Mouse (Mus musculus): ENCODE results near the gene Hspa2. TPM values are rescaled to one million over a fixed set of nuclear protein-coding genes. Genes with fewer than 3 reads are reported as not detected.
"Not testable (repeated sequence)": the region's sequence is repeated elsewhere in the genome, so short reads cannot be mapped to it uniquely, and the experiment has no call there.

Gene Hspa2
- polyA plus RNA-seq, 1 experiment from 2014 or later: 7.7 TPM

- H3K27ac ChIP-seq (ENCODE audit: low read depth, low read length): no peak overlapping the region
- 0 out of 2 replicates have a peak, but pooled peaks have one; percentile 17 for ATAC-seq (ENCODE audit: low FRiP score, low TSS enrichment)
- H3K4me3 ChIP-seq (ENCODE audit: low read length): peak overlapping the region; percentile 42; the same call in 1 of the 2 replicates
- 36% methylated on average over 8 of the region's 8 CpGs for whole genome bisulfite sequencing
- 0 out of 2 replicates have a peak, but pooled peaks cover 2% of the 10 kb centered on the region for H3K4me1 ChIP-seq (ENCODE audit: control insufficient read depth, insufficient read depth, low read length)
- H3K9ac ChIP-seq (ENCODE audit: low read depth, low read length): no peak overlapping the region
- no peaks in the 10 kb centered on the region for H3K36me3 ChIP-seq (ENCODE audit: control insufficient read depth, insufficient read depth, low read length)
- peaks cover 3% of the 10 kb centered on the region; the same call in 1 of the 2 replicates for H3K27me3 ChIP-seq (ENCODE audit: control insufficient read depth, insufficient read depth, low read length)
- H3K4me2 ChIP-seq (replicated peaks; ENCODE audit: low read depth, low read length): peak overlapping the region; percentile 78
- no peaks in the 10 kb centered on the region for H3K9me3 ChIP-seq (ENCODE audit: control insufficient read depth, low read length)
Measured at GRCm38 (mm10) chr12:76435549-76435948, 31.6 kb downstream of the Hspa2 start.

DNA sequence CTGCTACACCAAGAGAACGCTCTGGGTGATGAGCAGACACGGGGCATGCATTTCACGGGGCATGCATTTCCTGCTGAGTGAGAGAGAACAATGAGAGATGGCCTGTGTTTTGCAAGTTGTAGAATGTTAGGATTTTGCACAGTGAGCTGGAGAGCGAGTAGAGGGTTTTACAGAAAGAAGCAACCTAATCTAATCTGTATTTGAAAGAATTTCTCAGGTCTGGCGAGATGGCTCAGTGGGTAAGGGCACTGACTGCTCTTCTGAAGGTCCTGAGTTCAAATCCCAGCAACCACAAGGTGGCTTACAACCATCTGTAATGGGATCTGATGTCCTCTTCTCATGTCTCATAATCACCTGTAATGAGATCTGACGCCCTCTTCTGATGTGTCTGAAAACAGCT is 39.5 kb downstream of the Hspa2 start:
- WGBS: 87% methylated on average over 6 of the region's 6 CpGs
- not testable (repeated sequence) for H3K4me3 ChIP-seq (ENCODE audit: low read length); H3K36me3 ChIP-seq (ENCODE audit: control insufficient read depth, insufficient read depth, low read length); H3K9me3 ChIP-seq (ENCODE audit: control insufficient read depth, low read length); ATAC-seq (ENCODE audit: low FRiP score, low TSS enrichment); H3K9ac ChIP-seq (ENCODE audit: low read depth, low read length); H3K27ac ChIP-seq (ENCODE audit: low read depth, low read length); H3K4me2 ChIP-seq (replicated peaks; ENCODE audit: low read depth, low read length); H3K4me1 ChIP-seq (ENCODE audit: control insufficient read depth, insufficient read depth, low read length); H3K27me3 ChIP-seq (ENCODE audit: control insufficient read depth, insufficient read depth, low read length)

DNA sequence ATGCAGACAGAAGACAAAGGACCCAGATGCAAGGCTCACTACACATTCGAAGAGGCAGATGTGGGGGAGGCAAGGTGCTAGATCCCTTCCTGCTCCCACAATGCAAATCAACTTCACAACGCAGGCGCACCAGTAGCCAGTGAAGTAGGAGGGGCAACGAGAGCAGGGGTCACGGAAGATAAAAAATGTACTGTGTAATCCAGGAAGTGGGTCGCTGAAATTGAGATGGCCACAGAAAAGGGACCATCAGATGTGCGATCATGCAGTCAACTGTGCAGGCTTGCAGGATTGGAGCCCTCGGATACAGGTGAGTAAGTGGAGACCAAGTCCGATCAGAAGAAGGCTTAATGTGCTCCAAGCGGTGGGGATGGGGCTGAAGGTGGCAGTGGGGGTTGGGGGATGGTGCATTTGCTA is 40.4 kb downstream of the Hspa2 start:
- Histone ChIP-seq H3K4me3 (ENCODE audit: low read length) (peak overlapping the region; percentile 12), H3K4me1 (ENCODE audit: control insufficient read depth, insufficient read depth, low read length) (peaks cover 4% of the 10 kb centered on the region; the same call in 1 of the 2 replicates), H3K4me2 (replicated peaks; ENCODE audit: low read depth, low read length) (no peak overlapping the region; the same call in 1 of the 2 replicates), H3K9ac (ENCODE audit: low read depth, low read length) (no peak overlapping the region), H3K27ac (ENCODE audit: low read depth, low read length) (0 out of 2 replicates have a peak overlapping the region, but pooled peaks have one; percentile 44), H3K27me3 (ENCODE audit: control insufficient read depth, insufficient read depth, low read length) (no peaks in the 10 kb centered on the region), H3K36me3 (ENCODE audit: control insufficient read depth, insufficient read depth, low read length) (no peaks in the 10 kb centered on the region), H3K9me3 (ENCODE audit: control insufficient read depth, low read length) (no peaks in the 10 kb centered on the region)
- ATAC-seq (ENCODE audit: low FRiP score, low TSS enrichment): peak; percentile 58
- 32% methylated on average over 10 of the region's 10 CpGs for WGBS

DNA sequence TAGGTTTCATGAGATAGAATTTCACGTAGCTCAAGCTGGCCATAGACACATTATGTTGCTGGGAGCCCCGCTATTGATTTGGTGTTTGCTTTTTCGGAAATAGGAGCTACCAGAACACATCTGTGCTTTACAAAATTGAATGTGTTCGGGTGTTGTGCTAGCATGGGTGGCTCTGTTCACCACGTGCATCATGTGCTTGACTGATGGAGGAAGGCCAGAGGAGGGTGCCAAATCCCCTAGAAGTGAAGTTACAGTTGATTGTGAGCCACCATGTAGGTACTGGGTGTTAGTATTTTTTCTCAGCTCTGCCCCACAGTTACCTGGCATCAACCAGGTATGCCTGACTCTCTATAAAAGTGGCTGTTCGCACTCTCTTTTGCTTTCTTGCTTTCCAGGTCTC is 40.9 kb downstream of the Hspa2 start:
- H3K9ac ChIP-seq (ENCODE audit: low read depth, low read length): no peak overlapping the region
- no peak overlapping the region for H3K27ac ChIP-seq (ENCODE audit: low read depth, low read length)
- H3K4me2 ChIP-seq (replicated peaks; ENCODE audit: low read depth, low read length): peak overlapping the region; percentile 0
- peak overlapping the region; percentile 12 for H3K4me3 ChIP-seq (ENCODE audit: low read length)
- ATAC-seq (ENCODE audit: low FRiP score, low TSS enrichment): no peak; the same call in 1 of the 2 replicates
- H3K36me3 ChIP-seq (ENCODE audit: control insufficient read depth, insufficient read depth, low read length): no peaks in the 10 kb centered on the region
- no peaks in the 10 kb centered on the region for H3K27me3 ChIP-seq (ENCODE audit: control insufficient read depth, insufficient read depth, low read length)
- no peaks in the 10 kb centered on the region for H3K9me3 ChIP-seq (ENCODE audit: control insufficient read depth, low read length)
- peaks cover 4% of the 10 kb centered on the region; the same call in 1 of the 2 replicates for H3K4me1 ChIP-seq (ENCODE audit: control insufficient read depth, insufficient read depth, low read length)
- 86% methylated on average over 6 of the region's 6 CpGs for WGBS

- no peak; the same call in 1 of the 2 replicates for ATAC-seq (ENCODE audit: low FRiP score, low TSS enrichment)
- no peak overlapping the region for H3K4me2 ChIP-seq (replicated peaks; ENCODE audit: low read depth, low read length)
- H3K4me1 ChIP-seq (ENCODE audit: control insufficient read depth, insufficient read depth, low read length): peaks cover 4% of the 10 kb centered on the region; the same call in 1 of the 2 replicates
- H3K27ac ChIP-seq (ENCODE audit: low read depth, low read length): peak overlapping the region; percentile 67; the same call in 1 of the 2 replicates
- no peak overlapping the region for H3K9ac ChIP-seq (ENCODE audit: low read depth, low read length)
- H3K36me3 ChIP-seq (ENCODE audit: control insufficient read depth, insufficient read depth, low read length): no peaks in the 10 kb centered on the region
- no peaks in the 10 kb centered on the region for H3K9me3 ChIP-seq (ENCODE audit: control insufficient read depth, low read length)
- H3K4me3 ChIP-seq (ENCODE audit: low read length): no peak overlapping the region
- no peaks in the 10 kb centered on the region for H3K27me3 ChIP-seq (ENCODE audit: control insufficient read depth, insufficient read depth, low read length)
- 45% methylated on average over 11 of the region's 11 CpGs for WGBS
Measured at GRCm38 (mm10) chr12:76446201-76446600, 42.2 kb downstream of the Hspa2 start.

GRCm38 (mm10) chr12:76448127-76448526 is 44.2 kb downstream of the Hspa2 start:
- H3K27ac ChIP-seq (ENCODE audit: low read depth, low read length): no peak overlapping the region

DNA sequence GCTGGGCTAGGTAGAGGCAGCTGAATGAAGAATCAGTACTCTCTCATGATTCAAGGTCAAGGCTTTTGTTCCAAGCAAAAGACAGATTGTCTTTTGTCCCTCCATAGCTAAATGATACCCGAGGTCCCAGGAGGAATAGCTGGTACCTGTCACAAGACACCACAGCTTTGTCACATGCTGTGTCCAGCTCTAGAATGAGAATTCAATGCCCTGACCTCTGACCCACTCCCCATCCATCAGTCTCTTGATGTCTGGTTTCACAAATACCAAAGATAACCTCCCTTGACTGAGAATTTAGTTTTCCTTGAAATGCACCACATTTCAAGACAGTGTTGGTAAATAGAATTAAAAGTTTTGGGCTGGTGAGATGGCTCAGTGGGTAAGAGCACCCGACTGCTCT is 48.2 kb downstream of the Hspa2 start:
- Histone ChIP-seq H3K27ac (ENCODE audit: low read depth, low read length) (no peak overlapping the region), H3K9ac (ENCODE audit: low read depth, low read length) (no peak overlapping the region), H3K9me3 (ENCODE audit: control insufficient read depth, low read length) (no peaks in the 10 kb centered on the region), H3K36me3 (ENCODE audit: control insufficient read depth, insufficient read depth, low read length) (no peaks in the 10 kb centered on the region), H3K4me1 (ENCODE audit: control insufficient read depth, insufficient read depth, low read length) (no peaks in the 10 kb centered on the region), H3K4me3 (ENCODE audit: low read length) (no peak overlapping the region), H3K4me2 (replicated peaks; ENCODE audit: low read depth, low read length) (no peak overlapping the region), H3K27me3 (ENCODE audit: control insufficient read depth, insufficient read depth, low read length) (no peaks in the 10 kb centered on the region)
- 50% methylated on average over 2 of the region's 2 CpGs for WGBS
- no peak for ATAC-seq (ENCODE audit: low FRiP score, low TSS enrichment)

More at GRCm38 (mm10) chr12:76448127-76448526, 44.2 kb downstream of the Hspa2 start:
- H3K4me2 ChIP-seq (replicated peaks; ENCODE audit: low read depth, low read length): no peak overlapping the region
- no peak for ATAC-seq (ENCODE audit: low FRiP score, low TSS enrichment)
- H3K4me3 ChIP-seq (ENCODE audit: low read length): no peak overlapping the region
- H3K27me3 ChIP-seq (ENCODE audit: control insufficient read depth, insufficient read depth, low read length): no peaks in the 10 kb centered on the region
- no peaks in the 10 kb centered on the region for H3K36me3 ChIP-seq (ENCODE audit: control insufficient read depth, insufficient read depth, low read length)
- H3K9ac ChIP-seq (ENCODE audit: low read depth, low read length): no peak overlapping the region
- 85% methylated on average over 6 of the region's 6 CpGs for WGBS
- H3K9me3 ChIP-seq (ENCODE audit: control insufficient read depth, low read length): no peaks in the 10 kb centered on the region
- peaks cover 4% of the 10 kb centered on the region; the same call in 1 of the 2 replicates for H3K4me1 ChIP-seq (ENCODE audit: control insufficient read depth, insufficient read depth, low read length)

Other genes starting within 250 kb of the Hspa2 start
- 0.39 and 0.57 TPM in 2 replicates for gene Esr2, start 226.9 kb upstream of the Hspa2 start, polyA plus RNA-seq (2014; fragmentation: Nextera tagmentation; extraction: Ambion mirVana)
- not detected in 2 replicates for gene Tex21, start 157.4 kb upstream of the Hspa2 start, polyA plus RNA-seq (2014; fragmentation: Nextera tagmentation; extraction: Ambion mirVana)
- 58.1 and 102 TPM in 2 replicates for gene Mthfd1, start 148.9 kb upstream of the Hspa2 start, polyA plus RNA-seq (2014; fragmentation: Nextera tagmentation; extraction: Ambion mirVana)
- gene Akap5, start 79.3 kb upstream of the Hspa2 start, polyA plus RNA-seq (2014; fragmentation: Nextera tagmentation; extraction: Ambion mirVana): 0.96 and 1.7 TPM in 2 replicates
- 19.9 and 20.5 TPM in 2 replicates for gene Zbtb25, start 34.6 kb upstream of the Hspa2 start, polyA plus RNA-seq (2014; fragmentation: Nextera tagmentation; extraction: Ambion mirVana)
- 8.3 and 12.5 TPM in 2 replicates for gene Zbtb1, start 33.9 kb upstream of the Hspa2 start, polyA plus RNA-seq (2014; fragmentation: Nextera tagmentation; extraction: Ambion mirVana)
- gene Ppp1r36, start 13.4 kb downstream of the Hspa2 start, polyA plus RNA-seq (2014; fragmentation: Nextera tagmentation; extraction: Ambion mirVana): 3.4 and 3.9 TPM in 2 replicates
- gene Plekhg3, start 126.7 kb downstream of the Hspa2 start, polyA plus RNA-seq (2014; fragmentation: Nextera tagmentation; extraction: Ambion mirVana): 7.9 and 15.1 TPM in 2 replicates